ENCODE assay signal across 8 mouse cellular contexts in the genomic region with DNA sequence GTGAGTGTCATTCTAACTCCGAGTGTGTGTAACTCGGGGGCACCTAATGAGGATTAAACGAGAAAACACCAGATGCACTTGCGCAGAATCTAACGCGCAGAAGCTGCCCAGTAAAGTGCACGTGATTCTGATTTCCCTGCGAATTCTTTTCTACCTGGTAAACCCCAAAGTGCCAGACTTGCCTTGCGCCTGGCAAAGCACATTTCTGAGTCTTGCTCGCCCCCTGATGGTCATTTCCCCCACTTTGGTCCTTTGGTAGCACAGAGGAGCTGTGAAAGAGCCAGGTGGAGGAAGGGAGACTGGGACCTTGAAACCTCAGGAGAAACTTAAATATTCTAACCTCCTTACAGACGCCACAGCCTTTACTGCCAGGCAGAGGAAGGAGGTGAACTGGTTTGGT. TPM values are rescaled to one million over a fixed set of nuclear protein-coding genes. Genes with fewer than 3 reads are reported as not detected.
A peak's percentile ranks its signal among the peaks of the same experiment; 100 is the strongest.
DNase-seq lines count a peak whose midpoint lies in the region; ATAC-seq and TF ChIP-seq lines count a peak whose summit lies in the region.

No protein-coding gene starts in this region.

- H3K9ac ChIP-seq in forebrain, embryonic 11.5 days (ENCODE audit: low read length): no peak overlapping the region

- 13% methylated on average over 11 of the region's 11 CpGs for WGBS in forebrain, embryonic 11.5 days
- 16% methylated on average over 11 of the region's 11 CpGs for WGBS in lung, adult 2 months

- H3K4me3 ChIP-seq in forebrain, embryonic 11.5 days (ENCODE audit: low read depth, low read length): no peak overlapping the region
- no peak overlapping the region for H3K4me3 ChIP-seq in lung, adult 2 months (replicated peaks; ENCODE audit: extremely low read depth, low read depth, low read length)

- peak; percentile 80 for DNase-seq in NIH3T3 (ENCODE audit: low read depth)
- peak; percentile 52 for DNase-seq in brain, embryonic 18.5 days (ENCODE audit: low read depth, low spot score)
- DNase-seq in forebrain, embryonic 11.5 days (ENCODE audit: low spot score): peak; percentile 75
- DNase-seq in heart, postnatal 36 days: peak; percentile 51 to 64
- DNase-seq in layer of hippocampus, adult 11-12 months (ENCODE audit: low spot score): peak; percentile 87
- peak; percentile 54 for DNase-seq in lung, adult 2 months
- DNase-seq in retina, postnatal 1 day: peak; percentile 63
- DNase-seq in spleen, postnatal 4 days (ENCODE audit: low spot score in 2 of 2): no peak

- H3K9me3 ChIP-seq in forebrain, embryonic 11.5 days (ENCODE audit: control insufficient read depth, low read length): no peaks in the 10 kb centered on the region

- H3K27ac ChIP-seq in forebrain, embryonic 11.5 days (ENCODE audit: low read depth, low read length): no peak overlapping the region

- intact Hi-C loops in heart, postnatal 36 days (cut with DNase I): loop anchor here (1.0 kb wide), 1 partner anchor 457 kb away; no protein-coding TSS in a partner anchor

- no peak for ATAC-seq in forebrain, embryonic 11.5 days (replicated peaks; ENCODE audit: low FRiP score)

- peaks cover 3% of the 10 kb centered on the region; the same call in 1 of the 2 replicates for H3K4me1 ChIP-seq in forebrain, embryonic 11.5 days (replicated peaks; ENCODE audit: control insufficient read depth, insufficient read depth, low read length)
- H3K4me1 ChIP-seq in lung, adult 2 months (ENCODE audit: control insufficient read depth, insufficient read depth, low read length): no peaks in the 10 kb centered on the region

- 0 out of 2 replicates have a peak overlapping the region, but pooled peaks have one; percentile 15 for H3K4me2 ChIP-seq in forebrain, embryonic 11.5 days (ENCODE audit: low read depth, low read length, severe bottlenecking)

- TF ChIP-seq POLR2A in lung, adult 2 months (IDR thresholded peaks at IDR 0.05; ENCODE audit: borderline replicate concordance, extremely low read depth, low read depth, low read length): no peak

- TF ChIP-seq CTCF in lung, adult 2 months (IDR thresholded peaks at IDR 0.05; ENCODE audit: insufficient read depth, low read length): peak; percentile 76

- no peaks in the 10 kb centered on the region for H3K36me3 ChIP-seq in forebrain, embryonic 11.5 days (ENCODE audit: control insufficient read depth, insufficient read depth, low read length)

- H3K27me3 ChIP-seq in forebrain, embryonic 11.5 days (ENCODE audit: control insufficient read depth, insufficient read depth, low read length): no peaks in the 10 kb centered on the region

RNA-seq across cellular contexts. Expression of a gene that starts 37.6 kb away (rescaled TPM):
- 4.0 and 4.1 TPM in 2 replicates for polyA plus RNA-seq in forebrain, embryonic 11.5 days (2014; fragmentation: Nextera tagmentation; extraction: Ambion mirVana)
- 1 to 10 TPM; 5.9 TPM for total RNA-seq in heart, postnatal 36 days (2021)
- polyA plus RNA-seq in lung, adult 2 months (2012; rRNA removed): 22.7 and 23.6 TPM in 2 replicates

Comparison
In these comparisons a context has a peak if more than half of its experiments do, and no peak if none do; other contexts are left out.
1. DNase-seq: peak in NIH3T3 (single experiment), brain, embryonic 18.5 days (single experiment), forebrain, embryonic 11.5 days (single experiment), heart, postnatal 36 days (2 of 2), layer of hippocampus, adult 11-12 months (single experiment), lung, adult 2 months (single experiment) and retina, postnatal 1 day (single experiment); none in spleen, postnatal 4 days (0 of 2).